Mouse (Mus musculus) ZHBTc4 (cell line): Measurements from ENCODE around the gene Ncor1.
A peak's percentile ranks its signal among the peaks of the same experiment; 100 is the strongest.
"Not testable (repeated sequence)": the region's sequence is repeated elsewhere in the genome, so short reads cannot be mapped to it uniquely, and the experiment has no call there.

ENCODE experiments used
- DNase-seq: peaks from one replicate; pipeline ENCODE4 v3.0.0-alpha.2; 2011; ENCODE audit warnings: low read depth, low spot score

The Ncor1 gene

GRCm38 (mm10) chr11:62458276-62458724, at the start of gene Ncor1, which contains the start of gene Pigl:
Gene Ncor1, minus strand, starts transcription at chr11:62458541.
Gene Pigl, plus strand, starts transcription at chr11:62458460.
- peak; percentile 94 for DNase-seq

DNA sequence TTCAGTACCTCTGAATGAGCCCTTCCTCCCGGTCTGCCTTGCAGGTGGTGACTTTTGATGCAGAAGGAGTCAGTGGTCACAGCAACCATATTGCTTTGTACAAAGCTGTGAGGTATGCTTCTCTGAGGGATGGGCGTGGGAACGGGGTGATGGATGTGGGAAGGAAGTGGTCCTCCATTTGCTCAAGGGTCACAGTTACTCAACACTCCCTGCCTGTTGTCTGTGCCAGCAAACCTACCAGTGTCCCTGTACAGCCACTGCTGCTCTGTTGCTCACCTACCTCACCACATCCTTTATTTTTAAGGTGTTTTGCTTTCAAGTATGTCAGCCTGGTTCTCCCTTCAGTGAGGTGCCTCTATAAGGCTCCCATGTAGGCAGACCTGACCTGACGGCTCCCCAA, 49.3 kb upstream of the Ncor1 start:
- no peak for DNase-seq

GRCm38 (mm10) chr11:62500529-62500928, 42.2 kb upstream of the Ncor1 start:
- DNase-seq: no peak

GRCm38 (mm10) chr11:62498802-62499201, 40.5 kb upstream of the Ncor1 start:
- DNase-seq: no peak

- DNase-seq: no peak
Observed at GRCm38 (mm10) chr11:62497181-62497580, 38.8 kb upstream of the Ncor1 start.

DNA sequence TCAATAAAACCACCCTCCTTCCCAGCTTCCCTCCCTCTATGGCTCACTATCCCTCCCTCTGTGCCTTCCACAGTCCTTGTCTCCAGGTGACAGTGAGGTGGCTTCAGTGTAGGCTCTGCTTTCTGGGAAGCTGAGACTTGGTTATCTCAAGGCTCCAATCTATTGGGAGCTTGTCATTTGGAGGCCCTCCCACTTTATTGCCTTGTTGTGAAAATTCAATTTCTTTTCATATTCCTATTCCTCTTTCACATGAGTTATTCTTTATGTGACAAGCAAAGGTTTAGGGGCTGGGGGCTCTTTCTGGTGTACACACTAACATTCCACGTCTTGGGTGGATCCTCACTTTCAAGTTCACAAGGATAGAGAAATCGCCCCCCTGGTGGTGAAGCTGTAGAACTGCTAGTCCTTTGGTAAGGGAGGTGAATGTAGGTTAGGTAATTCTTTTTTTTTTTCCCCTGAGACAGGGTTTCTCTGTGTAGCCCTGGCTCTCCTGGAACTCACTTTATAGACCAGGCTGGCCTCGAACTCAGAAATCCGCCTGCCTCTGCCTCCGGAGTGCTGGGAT, 37.9 kb upstream of the Ncor1 start:
- peak; percentile 80 for DNase-seq

GRCm38 (mm10) chr11:62495276-62495801, 37.0 kb upstream of the Ncor1 start:
- no peak for DNase-seq

GRCm38 (mm10) chr11:62494754-62495275, 36.5 kb upstream of the Ncor1 start:
- peak; percentile 97 for DNase-seq

DNA sequence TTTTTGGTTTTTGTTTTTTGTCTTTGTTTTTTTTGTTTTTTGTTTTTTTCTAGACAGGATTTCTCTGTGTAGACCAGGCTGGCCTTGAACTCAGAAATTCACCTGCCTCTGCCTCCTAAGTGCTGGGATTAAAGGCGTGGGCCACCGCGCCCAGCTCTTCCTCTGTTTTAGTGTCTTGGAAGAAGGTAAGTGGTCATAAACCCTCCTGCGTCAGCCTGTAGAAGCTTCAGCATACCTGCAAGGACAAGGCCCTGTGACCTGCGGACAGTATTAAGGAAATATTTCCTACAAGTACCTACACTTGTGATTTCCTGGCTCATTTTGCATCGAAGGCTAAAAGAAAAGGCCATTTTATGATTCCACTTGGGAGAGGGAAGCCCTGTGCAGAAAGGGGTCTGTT, 35.4 kb upstream of the Ncor1 start:
- no peak for DNase-seq

DNA sequence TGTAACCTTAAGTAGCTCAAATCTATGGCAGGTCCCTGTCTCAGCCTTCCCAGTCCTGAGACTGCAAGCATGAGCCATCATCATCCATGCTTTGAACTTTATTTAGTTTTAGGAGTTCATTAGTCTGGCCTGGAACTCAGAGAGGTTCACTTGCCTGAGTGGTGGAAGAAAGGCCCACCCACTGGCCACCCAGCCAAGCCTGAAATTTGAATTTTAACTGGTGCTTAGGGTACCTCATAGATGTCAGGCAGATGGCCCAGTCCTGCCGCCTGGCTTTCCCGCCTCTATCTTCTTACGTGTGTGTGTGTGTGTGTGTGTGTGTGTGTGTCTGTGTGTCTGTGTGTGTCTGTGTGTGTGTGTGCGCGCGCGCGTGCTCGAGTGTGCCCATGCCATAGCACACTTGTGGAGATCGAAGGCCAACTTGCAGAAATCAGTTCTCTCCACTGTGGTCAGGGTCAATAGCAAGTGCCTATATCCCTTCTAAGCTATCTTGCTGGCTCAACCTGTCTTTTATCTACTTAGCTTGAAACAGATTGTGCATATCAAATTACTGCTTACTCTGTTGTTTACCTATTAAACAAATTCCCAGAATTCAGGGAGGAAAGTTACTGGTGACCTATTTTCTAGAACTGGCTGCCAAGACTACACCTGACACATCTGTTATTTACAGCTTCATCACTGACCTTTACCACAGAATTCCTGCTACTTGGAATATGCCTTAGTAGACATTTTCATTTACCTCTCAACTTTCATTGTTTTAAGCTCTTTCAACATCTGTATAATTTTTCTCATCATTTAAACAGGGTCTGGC, 29.4 kb upstream of the Ncor1 start:
- DNase-seq: no peak

DNA sequence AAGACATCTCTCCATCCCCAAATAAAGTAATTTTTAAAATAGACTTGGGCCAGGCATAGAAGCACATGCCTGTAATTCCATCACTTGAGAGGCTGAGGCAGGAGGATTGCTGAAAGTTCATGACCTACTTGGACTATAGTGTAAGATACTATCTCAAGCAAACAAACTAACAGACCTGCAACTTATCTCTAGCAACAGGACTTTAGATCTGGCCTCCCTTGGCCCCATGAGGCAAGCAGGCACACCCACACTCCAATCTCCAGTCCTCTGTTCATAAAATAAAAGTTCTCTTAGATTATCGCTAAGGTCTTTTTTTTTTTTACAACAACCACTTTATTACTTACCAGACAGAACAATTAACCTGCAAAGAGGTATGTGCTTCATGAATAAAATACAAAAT, 28.6 kb upstream of the Ncor1 start:
- DNase-seq: no peak

DNA sequence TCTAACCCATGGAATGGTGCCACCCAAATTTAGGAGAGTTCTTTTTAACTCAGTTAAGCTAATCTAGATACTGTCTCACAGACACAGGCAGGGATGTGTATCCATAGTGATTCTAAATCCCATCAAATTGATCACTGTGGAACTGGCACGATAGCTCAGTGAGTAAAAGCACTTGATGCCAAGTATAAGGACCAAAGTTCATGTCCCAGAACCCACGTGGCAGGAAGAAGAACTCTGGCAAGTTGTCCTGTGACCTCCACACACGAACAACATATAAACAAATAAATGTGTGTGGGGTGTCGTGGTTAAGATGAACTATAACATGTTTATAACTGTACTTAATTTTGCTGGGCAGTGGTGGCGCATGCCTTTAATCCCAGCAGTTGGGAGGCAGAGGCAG, 21.2 kb upstream of the Ncor1 start:
- DNase-seq: no peak

DNA sequence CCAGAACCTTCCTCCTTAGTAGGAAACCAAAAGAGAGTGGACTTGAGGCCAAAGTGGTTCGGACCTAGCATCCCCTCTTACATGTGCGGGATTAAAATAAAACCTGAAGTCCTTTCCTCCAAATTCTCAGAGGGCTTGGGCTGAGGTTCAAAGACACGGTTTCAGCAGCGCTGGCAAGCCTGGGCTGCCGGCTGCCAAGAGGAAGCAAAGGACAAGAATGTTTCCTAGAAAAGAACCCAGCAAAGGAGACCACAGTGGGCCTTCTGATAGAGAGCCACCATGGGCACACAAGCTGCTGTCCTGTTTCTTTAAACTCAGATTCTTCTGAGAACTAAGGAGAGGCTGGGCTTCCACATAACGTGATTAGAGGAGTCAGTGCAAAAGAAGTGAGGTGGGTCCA, 20.6 kb upstream of the Ncor1 start:
- no peak for DNase-seq

- no peak for DNase-seq
Observed at GRCm38 (mm10) chr11:62476156-62476555, 17.8 kb upstream of the Ncor1 start.

GRCm38 (mm10) chr11:62473516-62473915, 15.2 kb upstream of the Ncor1 start:
- no peak for DNase-seq

GRCm38 (mm10) chr11:62470451-62470850, 12.1 kb upstream of the Ncor1 start:
- DNase-seq: no peak

GRCm38 (mm10) chr11:62467289-62467688, 8.9 kb upstream of the Ncor1 start:
- DNase-seq: not testable (repeated sequence)

DNA sequence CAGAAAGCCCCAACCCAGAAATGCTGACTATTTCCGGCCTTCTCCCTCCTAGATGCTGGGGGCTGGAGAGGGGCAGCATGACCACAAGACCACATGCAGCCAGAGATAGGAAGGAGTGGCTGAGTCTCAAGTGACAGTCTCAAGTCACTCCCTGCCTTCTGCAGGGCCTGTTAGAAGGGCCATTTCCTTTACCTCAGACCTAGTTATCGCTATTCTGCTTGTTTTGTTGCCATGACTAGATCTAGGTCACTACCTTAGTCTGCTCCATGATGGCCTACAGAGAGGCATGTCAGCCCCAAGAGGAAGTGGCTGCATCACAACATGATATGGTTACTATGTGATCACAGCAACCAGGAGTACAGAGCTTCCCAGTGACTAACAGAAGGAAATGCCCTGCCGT, 8.2 kb upstream of the Ncor1 start:
- no peak for DNase-seq

DNA sequence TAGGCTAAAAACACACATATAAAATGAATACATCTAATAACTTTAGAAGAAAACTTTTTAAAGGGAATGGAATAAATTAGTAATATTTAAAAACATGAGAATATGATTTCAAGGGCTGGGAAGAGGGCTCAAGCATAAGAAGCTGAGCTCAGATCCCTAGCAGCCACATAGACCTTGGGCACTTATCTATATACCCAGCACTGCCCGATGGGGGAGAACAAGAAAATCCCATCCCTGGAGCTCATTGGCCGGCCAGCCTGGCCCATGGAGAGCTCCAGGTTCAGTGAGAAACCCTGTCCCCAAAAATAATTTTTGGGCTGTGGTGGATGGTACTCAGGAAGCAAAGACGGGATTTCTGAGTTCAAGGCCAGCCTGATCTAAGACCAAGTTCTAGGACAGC, 7.5 kb upstream of the Ncor1 start:
- no peak for DNase-seq

GRCm38 (mm10) chr11:62464696-62465095, 6.4 kb upstream of the Ncor1 start:
- no peak for DNase-seq

DNA sequence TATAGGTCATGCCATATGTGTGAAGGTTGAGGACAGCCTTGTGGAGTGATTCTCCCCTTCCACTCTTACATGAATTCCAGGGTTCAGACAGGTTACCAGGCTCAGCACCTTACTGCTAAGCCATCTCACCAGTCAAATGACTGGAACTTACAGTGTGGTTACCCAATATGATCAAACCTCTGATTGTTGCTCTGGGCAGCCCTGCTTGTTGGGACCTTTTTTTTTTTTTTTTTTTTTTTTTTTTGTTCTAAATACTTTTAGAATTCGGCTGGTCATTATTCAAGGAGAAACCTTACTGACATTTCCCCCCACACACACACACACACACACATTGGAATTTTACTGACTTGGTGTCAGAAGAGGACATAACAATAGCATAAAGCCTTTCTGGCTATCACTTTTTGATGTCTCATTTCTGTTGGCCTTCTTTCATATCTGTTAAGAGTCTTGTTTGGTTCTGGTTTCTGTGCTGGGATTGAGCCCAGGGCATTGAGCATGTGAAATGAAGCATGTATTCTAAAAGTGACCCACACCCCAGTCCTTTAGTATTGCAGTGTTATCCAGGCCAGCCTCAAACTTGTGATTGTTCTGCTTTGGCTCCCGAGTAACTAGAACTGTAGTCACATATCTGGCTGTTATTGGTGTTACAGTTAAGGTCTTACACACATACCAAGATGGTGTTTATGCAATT, 5.0 kb upstream of the Ncor1 start:
- no peak for DNase-seq

DNA sequence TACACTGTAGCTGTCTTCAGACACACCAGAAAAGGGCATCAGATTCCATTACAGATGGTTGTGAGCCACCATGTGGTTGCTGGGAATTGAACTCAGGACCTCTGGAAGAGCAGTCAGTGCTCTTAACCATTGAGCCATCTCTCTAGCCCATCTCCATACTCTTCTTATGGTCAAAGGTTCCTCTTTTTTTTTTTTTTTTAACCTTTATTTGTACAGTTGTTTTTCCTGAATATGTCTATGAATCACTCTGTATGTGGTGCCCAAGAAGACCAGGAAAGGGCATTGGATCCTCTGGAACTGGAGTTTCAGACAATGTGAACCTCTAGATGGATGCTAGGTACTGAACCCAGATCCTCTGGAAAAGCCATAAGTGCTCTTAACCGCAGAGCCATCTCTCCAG, 4.2 kb upstream of the Ncor1 start:
- not testable (repeated sequence) for DNase-seq
